Mouse (Mus musculus): ENCODE data around the gene Shox2.

DNA sequence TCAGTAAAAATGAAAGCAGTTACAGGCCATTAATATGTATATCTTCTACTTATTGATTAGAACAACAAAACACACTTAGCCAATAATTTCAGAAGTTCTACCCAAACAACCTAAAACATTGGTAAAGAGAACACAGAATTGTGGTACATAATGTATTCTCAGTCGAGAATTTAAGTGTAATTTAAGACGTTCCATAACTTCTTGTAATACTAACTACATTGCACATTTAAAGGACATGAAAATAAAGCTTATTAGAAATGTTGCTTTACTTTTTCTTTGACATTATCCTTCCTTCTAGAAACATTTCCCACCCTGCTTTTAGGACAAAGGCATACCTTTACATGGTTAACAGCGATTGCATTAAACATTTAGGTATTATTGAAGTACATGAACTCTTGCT, 1.9 kb upstream of the Shox2 start:
- no peak for TF ChIP-seq BHLHE40 (IDR thresholded peaks at IDR 0.05; ENCODE audit: low read depth, low read length)
- no peak for TF ChIP-seq MXI1 (IDR thresholded peaks at IDR 0.05; ENCODE audit: low read depth, low read length)
- no peak for TF ChIP-seq PAX5 (IDR thresholded peaks at IDR 0.05; ENCODE audit: low read length)
- no peak for TF ChIP-seq NELFE (IDR thresholded peaks at IDR 0.05; ENCODE audit: low read depth, low read length)
- TF ChIP-seq POLR2A (IDR thresholded peaks at IDR 0.05; ENCODE audit: low read depth, low read length) = no peak
- TF ChIP-seq CTCF (conservative IDR thresholded peaks at IDR 0.05 in 1 of 2, IDR thresholded peaks at IDR 0.05 in 1 of 2; ENCODE audit: low read depth in 2 of 2, low read length in 2 of 2) = no peak
- no peak for TF ChIP-seq RCOR1 (conservative IDR thresholded peaks at IDR 0.05; ENCODE audit: low read depth, low read length)
- no peak for TF ChIP-seq TBP (conservative IDR thresholded peaks at IDR 0.05; ENCODE audit: low read depth, low read length)
- TF ChIP-seq ZMIZ1 (IDR thresholded peaks at IDR 0.05; ENCODE audit: low read depth, low read length) = no peak
